Mouse (Mus musculus) kidney, embryonic 14.5 days (tissue): ENCODE measurements around the gene Mzt1. TPM values are rescaled to one million over a fixed set of nuclear protein-coding genes. Genes with fewer than 3 reads are reported as not detected.

Source experiments
- ATAC-seq: fragments of 200-750 bp; cut with Nextera tagmentation; 2 replicates; pipeline ENCODE4 v1.8.0; 2017; ENCODE audit warnings: moderate number of reproducible peaks, mild to moderate bottlenecking, moderate TSS enrichment, moderate library complexity; ENCODE audit not compliant: low FRiP score, low TSS enrichment
- H3K27ac ChIP-seq: fragments of 300-500 bp; sonication (generic); 2 replicates; pipeline ENCODE4 v1.5.1; 2014; ENCODE audit warnings: low read depth, mild to moderate bottlenecking, low read length, moderate library complexity, mixed read lengths
- H3K27me3 ChIP-seq: fragments of 300-500 bp; sonication (generic); 2 replicates; pipeline ENCODE4 v1.6.1; 2014; ENCODE audit warnings: mild to moderate bottlenecking, low read length; ENCODE audit not compliant: control insufficient read depth, insufficient read depth
- H3K36me3 ChIP-seq: fragments of 300-500 bp; sonication (generic); 2 replicates; pipeline ENCODE4 v1.6.1; 2014; ENCODE audit warnings: low read length, mixed read lengths; ENCODE audit not compliant: control insufficient read depth, insufficient read depth
- H3K4me1 ChIP-seq: fragments of 300-500 bp; sonication (generic); 2 replicates; pipeline ENCODE4 v1.6.1; 2014; ENCODE audit warnings: low read length, mixed read lengths; ENCODE audit not compliant: control insufficient read depth, insufficient read depth
- H3K4me2 ChIP-seq: fragments of 300-500 bp; sonication (generic); replicated peaks from 2 replicates; pipeline ENCODE4 v1.6.1; 2014; ENCODE audit warnings: low read depth, mild to moderate bottlenecking, low read length
- H3K4me3 ChIP-seq: fragments of 300-500 bp; sonication (generic); 2 replicates; pipeline ENCODE4 v1.5.1; 2014; ENCODE audit warnings: mild to moderate bottlenecking, low read length
- H3K9ac ChIP-seq: fragments of 300-500 bp; sonication (generic); 2 replicates; pipeline ENCODE4 v1.6.1; 2014; ENCODE audit warnings: low read depth, mild to moderate bottlenecking, low read length, moderate library complexity
- H3K9me3 ChIP-seq: fragments of 300-500 bp; sonication (generic); 2 replicates; pipeline ENCODE4 v1.6.1; 2016; ENCODE audit warnings: low read length; ENCODE audit not compliant: control insufficient read depth
- WGBS: fragments of 180-500 bp; shearing (Covaris S2); extraction: QIAGEN DNeasy Blood & Tissue Kit; methylation state at CpG from one replicate; pipeline ENCODE4 v1.1.7; 2014; 5-methylcytosine and 5-hydroxymethylcytosine counted together
- polyA plus RNA-seq: library from polyadenylated mRNA; unstranded; fragments of >200 nt; fragmentation: Nextera tagmentation; extraction: Ambion mirVana; gene quantifications from 2 replicates; pipeline ENCODE4 v1.2.1, GENCODE M21; 2014

The Mzt1 gene
- polyA plus RNA-seq, 1 experiment from 2014 or later, result 86.2 TPM

- no peaks in the 10 kb centered on the region for H3K36me3 ChIP-seq
- no peaks in the 10 kb centered on the region; the same call in 1 of the 2 replicates for H3K4me1 ChIP-seq
- no peak overlapping the region for H3K4me2 ChIP-seq
- no peak for ATAC-seq
- H3K9ac ChIP-seq, result no peak overlapping the region
- no peak overlapping the region for H3K27ac ChIP-seq
- no peaks in the 10 kb centered on the region for H3K9me3 ChIP-seq
- H3K4me3 ChIP-seq, result no peak overlapping the region
- 90% methylated on average over 2 of the region's 2 CpGs for WGBS
- H3K27me3 ChIP-seq, result no peaks in the 10 kb centered on the region
Observed at GRCm38 (mm10) chr14:98992482-98992881, 53.5 kb downstream of the Mzt1 start.

GRCm38 (mm10) chr14:98990636-98991035 is 55.3 kb downstream of the Mzt1 start:
- H3K27ac ChIP-seq, result no peak overlapping the region
- no peaks in the 10 kb centered on the region; the same call in 1 of the 2 replicates for H3K4me1 ChIP-seq
- H3K9ac ChIP-seq, result no peak overlapping the region
- no peaks in the 10 kb centered on the region for H3K27me3 ChIP-seq
- 39% methylated on average over 3 of the region's 3 CpGs for WGBS
- no peak overlapping the region for H3K4me3 ChIP-seq
- no peak overlapping the region for H3K4me2 ChIP-seq
- H3K36me3 ChIP-seq, result no peaks in the 10 kb centered on the region
- no peak for ATAC-seq
- 0 out of 2 replicates have a peak, but pooled peaks cover 3% of the 10 kb centered on the region for H3K9me3 ChIP-seq

- ATAC-seq, result peak; percentile 66
- WGBS, result 6% methylated on average over 3 of the region's 3 CpGs
- peak overlapping the region; percentile 30; the same call in 1 of the 2 replicates for H3K27ac ChIP-seq
Observed at GRCm38 (mm10) chr14:98989818-98990217, 56.1 kb downstream of the Mzt1 start.

More at GRCm38 (mm10) chr14:98989818-98990217, 56.1 kb downstream of the Mzt1 start:
- Histone ChIP-seq H3K9ac (no peak overlapping the region), H3K36me3 (no peaks in the 10 kb centered on the region), H3K4me1 (no peaks in the 10 kb centered on the region; the same call in 1 of the 2 replicates), H3K4me3 (no peak overlapping the region), H3K9me3 (0 out of 2 replicates have a peak, but pooled peaks cover 3% of the 10 kb centered on the region), H3K27me3 (no peaks in the 10 kb centered on the region), H3K4me2 (no peak overlapping the region)

Other genes with a start within 250 kb of the Mzt1 start
- 2.6 and 2.9 TPM in 2 replicates for gene Rpl36a-ps1, start 51.8 kb downstream of the Mzt1 start, polyA plus RNA-seq
- gene Bora, start 88 bp upstream of the Mzt1 start, polyA plus RNA-seq, result 77.1 and 97.6 TPM in 2 replicates
- gene Pibf1, start 53.3 kb upstream of the Mzt1 start, polyA plus RNA-seq, result 24.1 and 24.9 TPM in 2 replicates
- 28.7 and 46.5 TPM in 2 replicates for gene Dis3, start 53.6 kb upstream of the Mzt1 start, polyA plus RNA-seq